ENCODE assay signal across 8 mouse cellular contexts in genomic region chr5:106963584-106964512, GRCm38 (mm10). TPM values are rescaled to one million over a fixed set of nuclear protein-coding genes. Genes with fewer than 3 reads are reported as not detected.
DNase-seq lines count a peak whose midpoint lies in the region; ATAC-seq lines count a peak whose summit lies in the region.

Gene Cdc7 (plus strand): TSS chr5:106964322.

- H3K4me2 ChIP-seq in hindbrain, embryonic 14.5 days (replicated peaks): peak within 1 kb of the TSS; percentile 91

- H3K27ac ChIP-seq in hindbrain, embryonic 14.5 days: peak within 1 kb of the TSS; percentile 81

- peak; percentile 92 for ATAC-seq in hindbrain, embryonic 14.5 days (ENCODE audit: low FRiP score)

- peak within 1 kb of the TSS; percentile 95 for H3K4me3 ChIP-seq in hindbrain, embryonic 14.5 days (replicated peaks; ENCODE audit: low read length)

- H3K4me1 ChIP-seq in hindbrain, embryonic 14.5 days (replicated peaks; ENCODE audit: control insufficient read depth, insufficient read depth, low read length): peaks cover 10% of the 10 kb centered on the region

- peak within 1 kb of the TSS; percentile 88 for H3K9ac ChIP-seq in hindbrain, embryonic 14.5 days

- no peaks in the 10 kb centered on the region for H3K9me3 ChIP-seq in hindbrain, embryonic 14.5 days (ENCODE audit: control insufficient read depth, low read length)

- DNase-seq in NIH3T3 (ENCODE audit: low read depth): peak; percentile 96
- DNase-seq in cerebellum, postnatal 10 days: peak; percentile 96 to 97
- DNase-seq in frontal cortex, postnatal 14 days (ENCODE audit: low spot score in 2 of 2): peak; percentile 83 to 85
- DNase-seq in hindbrain, embryonic 14.5 days (ENCODE audit: low spot score): peak; percentile 97
- DNase-seq in layer of hippocampus, postnatal 36 days: peak; percentile 93
- peak; percentile 94 for DNase-seq in lung, postnatal 36 days
- peak; percentile 95 for DNase-seq in retina, postnatal 1 day
- peak; percentile 88 to 99 for DNase-seq in urinary bladder, adult 18-20 months (ENCODE audit: low spot score in 2 of 2)

- 0 out of 2 replicates have a peak, but pooled peaks cover 6% of the 10 kb centered on the region for H3K36me3 ChIP-seq in hindbrain, embryonic 14.5 days (replicated peaks; ENCODE audit: control insufficient read depth, insufficient read depth)

- 6% methylated on average over 54 of the region's 54 CpGs for WGBS in hindbrain, embryonic 14.5 days

- no peaks in the 10 kb centered on the region for H3K27me3 ChIP-seq in hindbrain, embryonic 14.5 days (ENCODE audit: control insufficient read depth, insufficient read depth, low read length)

RNA-seq across cellular contexts. Expression of gene Cdc7, which starts in this region (rescaled TPM):
- polyA plus RNA-seq in hindbrain, embryonic 14.5 days (2014; fragmentation: Nextera tagmentation; extraction: Ambion mirVana): 39.3 and 46.1 TPM in 2 replicates
- 10 to 100 TPM; 16.4 to 21.1 TPM for total RNA-seq in layer of hippocampus, postnatal 36 days (2021)

Comparison
In these comparisons a context has a peak if more than half of its experiments do, and no peak if none do; other contexts are left out.
1. Peak in every context shown above with its lines: DNase-seq, ATAC-seq, H3K4me3 ChIP-seq and H3K27ac ChIP-seq.